Mouse (Mus musculus) cerebellum, adult 11 months (tissue): Measurements from ENCODE around the gene Cby1.
A peak's percentile ranks its signal among the peaks of the same experiment; 100 is the strongest.

Source experiments
- DNase-seq: peaks from one replicate; pipeline ENCODE4 v3.0.0; 2022

Cby1 gene

GRCm38 (mm10) chr15:79715646-79716045 is 56.6 kb downstream of the Cby1 start:
- peak; percentile 54 for DNase-seq

GRCm38 (mm10) chr15:79716710-79717109 is 57.7 kb downstream of the Cby1 start:
- DNase-seq, result peak; percentile 48
